Mouse (Mus musculus) liver, embryonic 16.5 days (tissue): Measurements from ENCODE around the gene Map3k7. TPM values are rescaled to one million over a fixed set of nuclear protein-coding genes. Genes with fewer than 3 reads are reported as not detected.

Source experiments
- ATAC-seq: fragments of 200-750 bp; cut with Nextera tagmentation; 2 replicates; pipeline ENCODE4 v1.8.0; 2017; ENCODE audit warnings: low read depth, mild to moderate bottlenecking, moderate number of reproducible peaks, moderate library complexity
- H3K27ac ChIP-seq: fragments of 300-500 bp; sonication (generic); 2 replicates; pipeline ENCODE4 v1.5.1; 2014; ENCODE audit warnings: mild to moderate bottlenecking, low read length
- H3K27me3 ChIP-seq: fragments of 300-500 bp; sonication (generic); 2 replicates; pipeline ENCODE4 v1.6.1; 2014; ENCODE audit warnings: low read depth, low read length, mixed read lengths; ENCODE audit not compliant: control insufficient read depth, insufficient read depth
- H3K36me3 ChIP-seq: fragments of 300-500 bp; sonication (generic); 2 replicates; pipeline ENCODE4 v1.6.1; 2014; ENCODE audit warnings: mild to moderate bottlenecking; ENCODE audit not compliant: control insufficient read depth, insufficient read depth
- H3K4me1 ChIP-seq: fragments of 300-500 bp; sonication (generic); 2 replicates; pipeline ENCODE4 v1.6.1; 2014; ENCODE audit warnings: low read depth, low read length, mixed read lengths; ENCODE audit not compliant: control insufficient read depth
- H3K4me2 ChIP-seq: fragments of 300-500 bp; sonication (generic); 2 replicates; pipeline ENCODE4 v1.6.1; 2014; ENCODE audit warnings: low read depth, low read length, mixed read lengths
- H3K4me3 ChIP-seq: fragments of 300-500 bp; sonication (generic); 2 replicates; pipeline ENCODE4 v1.5.1; 2014; ENCODE audit warnings: low read depth, mild to moderate bottlenecking, low read length
- H3K9ac ChIP-seq: fragments of 300-500 bp; sonication (generic); 2 replicates; pipeline ENCODE4 v1.6.1; 2014; ENCODE audit warnings: low read depth, low read length
- H3K9me3 ChIP-seq: fragments of 300-500 bp; sonication (generic); replicated peaks from 2 replicates; pipeline ENCODE4 v1.6.1; 2016; ENCODE audit warnings: low read length; ENCODE audit not compliant: control insufficient read depth
- WGBS: fragments of 180-500 bp; shearing (Covaris S2); extraction: QIAGEN DNeasy Blood & Tissue Kit; methylation state at CpG from one replicate; pipeline ENCODE4 v1.1.7; 2014; ENCODE audit not compliant: insufficient replicate concordance; 5-methylcytosine and 5-hydroxymethylcytosine counted together
- polyA plus RNA-seq: library from polyadenylated mRNA; unstranded; fragments of >200 nt; fragmentation: Nextera tagmentation; extraction: Ambion mirVana; gene quantifications from 2 replicates; pipeline ENCODE4 v1.2.1, GENCODE M21; 2015

The Map3k7 gene
- polyA plus RNA-seq, result 7.4 and 8.6 TPM in 2 replicates

- WGBS, result under 1% methylated on average over 81 of the region's 88 CpGs
- peaks cover 8% of the 10 kb centered on the region for H3K4me1 ChIP-seq
- H3K9ac ChIP-seq, result peak within 1 kb of the TSS; percentile 88
- no peaks in the 10 kb centered on the region for H3K9me3 ChIP-seq
- H3K4me3 ChIP-seq, result peak within 1 kb of the TSS; percentile 95
- peak within 1 kb of the TSS; percentile 77 for H3K4me2 ChIP-seq
- H3K36me3 ChIP-seq, result no peaks in the 10 kb centered on the region
- ATAC-seq, result peak; percentile 93
- no peaks in the 10 kb centered on the region for H3K27me3 ChIP-seq
- H3K27ac ChIP-seq, result peak within 1 kb of the TSS; percentile 99
These were observed at the start of gene Map3k7 for GRCm38 (mm10) chr4:31963354-31964193. TSS of gene Map3k7 (plus strand) at chr4:31964097.

- Histone ChIP-seq H3K9ac (no peak overlapping the region), H3K36me3 (no peaks in the 10 kb centered on the region), H3K9me3 (no peaks in the 10 kb centered on the region), H3K4me1 (no peaks in the 10 kb centered on the region), H3K4me3 (no peak overlapping the region), H3K27me3 (no peaks in the 10 kb centered on the region), H3K4me2 (no peak overlapping the region), H3K27ac (no peak overlapping the region)
- 68% methylated on average over 11 of the region's 11 CpGs for WGBS
- no peak for ATAC-seq
These were observed 48.8 kb upstream of the Map3k7 start for GRCm38 (mm10) chr4:31915114-31915513.

- H3K4me2 ChIP-seq, result no peak overlapping the region
- ATAC-seq, result no peak
- H3K9ac ChIP-seq, result no peak overlapping the region
- whole genome bisulfite sequencing, result 83% methylated on average over 5 of the region's 5 CpGs
- no peaks in the 10 kb centered on the region for H3K27me3 ChIP-seq
- H3K4me3 ChIP-seq, result no peak overlapping the region
- no peaks in the 10 kb centered on the region for H3K4me1 ChIP-seq
- no peaks in the 10 kb centered on the region for H3K36me3 ChIP-seq
- no peak overlapping the region for H3K27ac ChIP-seq
- no peaks in the 10 kb centered on the region for H3K9me3 ChIP-seq
These were observed 45.2 kb upstream of the Map3k7 start for GRCm38 (mm10) chr4:31918717-31919116.

- no peaks in the 10 kb centered on the region for H3K27me3 ChIP-seq
- no peak overlapping the region for H3K4me3 ChIP-seq
- 35% methylated on average over 7 of the region's 7 CpGs for WGBS
- no peaks in the 10 kb centered on the region for H3K4me1 ChIP-seq
- H3K36me3 ChIP-seq, result no peaks in the 10 kb centered on the region
- H3K9me3 ChIP-seq, result no peaks in the 10 kb centered on the region
- no peak overlapping the region for H3K9ac ChIP-seq
- no peak overlapping the region for H3K4me2 ChIP-seq
- no peak overlapping the region for H3K27ac ChIP-seq
- no peak for ATAC-seq
These were observed 41.7 kb upstream of the Map3k7 start for GRCm38 (mm10) chr4:31922215-31922614.

GRCm38 (mm10) chr4:31923437-31923836 is 40.5 kb upstream of the Map3k7 start:
- Histone ChIP-seq H3K36me3 (no peaks in the 10 kb centered on the region), H3K4me3 (no peak overlapping the region), H3K9me3 (no peaks in the 10 kb centered on the region), H3K4me1 (no peaks in the 10 kb centered on the region), H3K4me2 (no peak overlapping the region), H3K9ac (no peak overlapping the region), H3K27ac (no peak overlapping the region), H3K27me3 (no peaks in the 10 kb centered on the region)
- no peak for ATAC-seq
- 41% methylated on average over 8 of the region's 8 CpGs for WGBS

GRCm38 (mm10) chr4:31924301-31925185 is 39.4 kb upstream of the Map3k7 start:
- WGBS, result 55% methylated on average over 14 of the region's 14 CpGs

GRCm38 (mm10) chr4:31933171-31933570 is 30.7 kb upstream of the Map3k7 start:
- H3K4me2 ChIP-seq, result no peak overlapping the region

More at GRCm38 (mm10) chr4:31924301-31925185, 39.4 kb upstream of the Map3k7 start:
- Histone ChIP-seq H3K4me1 (no peaks in the 10 kb centered on the region), H3K4me3 (no peak overlapping the region), H3K4me2 (no peak overlapping the region), H3K27me3 (no peaks in the 10 kb centered on the region), H3K27ac (no peak overlapping the region), H3K9me3 (no peaks in the 10 kb centered on the region), H3K9ac (no peak overlapping the region), H3K36me3 (no peaks in the 10 kb centered on the region)
- no peak for ATAC-seq

GRCm38 (mm10) chr4:31935831-31936306 is 28.0 kb upstream of the Map3k7 start:
- H3K36me3 ChIP-seq, result no peaks in the 10 kb centered on the region
- WGBS, result 50% methylated on average over 3 of the region's 3 CpGs

More at GRCm38 (mm10) chr4:31933171-31933570, 30.7 kb upstream of the Map3k7 start:
- no peak overlapping the region for H3K4me3 ChIP-seq
- peaks cover 14% of the 10 kb centered on the region for H3K27me3 ChIP-seq
- no peak for ATAC-seq
- H3K9me3 ChIP-seq, result no peaks in the 10 kb centered on the region
- H3K9ac ChIP-seq, result no peak overlapping the region
- no peaks in the 10 kb centered on the region; the same call in 1 of the 2 replicates for H3K4me1 ChIP-seq
- H3K27ac ChIP-seq, result no peak overlapping the region
- 21% methylated on average over 3 of the region's 3 CpGs for WGBS
- H3K36me3 ChIP-seq, result no peaks in the 10 kb centered on the region

More at GRCm38 (mm10) chr4:31935831-31936306, 28.0 kb upstream of the Map3k7 start:
- Histone ChIP-seq H3K4me2 (no peak overlapping the region), H3K4me3 (no peak overlapping the region), H3K4me1 (no peaks in the 10 kb centered on the region; the same call in 1 of the 2 replicates), H3K27ac (no peak overlapping the region), H3K9me3 (no peaks in the 10 kb centered on the region), H3K27me3 (peaks cover 14% of the 10 kb centered on the region), H3K9ac (no peak overlapping the region)
- ATAC-seq, result no peak
